Mouse (Mus musculus) gastrocnemius, postnatal 36 days (tissue): ENCODE measurements around the gene Tdo2. TPM values are rescaled to one million over a fixed set of nuclear protein-coding genes. Genes with fewer than 3 reads are reported as not detected.

Experiments
- total RNA-seq, 2 experiments: library from RNA; stranded (reverse); gene quantifications; 2 replicates each; pipeline ENCODE4 v1.2.3; 2021

Gene Tdo2
- total RNA-seq, 2 experiments from 2014 or later, result not detected

Other genes starting within 250 kb of the Tdo2 start
- gene Ctso, start 43.6 kb downstream of the Tdo2 start, total RNA-seq, result 1 to 10 TPM; 3.7 to 3.9 TPM
- not detected for gene Asic5, start 6.1 kb upstream of the Tdo2 start, total RNA-seq
- gene Gucy1b1, start 98.5 kb upstream of the Tdo2 start, total RNA-seq, result 1 to 10 TPM; 3.9 to 4.2 TPM
- 1 to 10 TPM; 5.8 to 7.0 TPM for gene Gucy1a1, start 169.6 kb upstream of the Tdo2 start, total RNA-seq